Mouse (Mus musculus) B cell, adult 2 months (primary cell): ENCODE data around the gene Gpr35.

Experiments
- DNase-seq, 2 experiments: peaks; one replicate each; pipeline ENCODE4 v3.0.0; 2022

Gene Gpr35

DNA sequence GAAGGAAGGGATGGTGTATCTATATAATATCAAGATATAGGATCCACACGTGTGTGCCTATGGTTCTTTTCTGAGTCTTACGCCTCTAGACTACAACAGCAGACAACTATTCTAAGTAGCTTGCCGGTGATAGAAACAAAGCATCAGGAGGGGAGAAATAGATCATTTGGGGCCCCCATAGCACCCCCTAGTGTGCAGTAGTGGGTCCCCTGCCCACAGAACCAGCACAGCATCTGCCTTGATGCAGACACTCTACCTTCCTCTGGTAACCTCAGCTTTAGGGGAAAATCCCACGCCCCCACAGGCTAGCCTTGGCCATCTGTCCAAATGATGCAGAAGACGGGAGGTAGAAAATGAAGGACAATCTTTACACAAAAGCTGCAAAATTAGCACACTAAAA is 34.3 kb downstream of the Gpr35 start:
- peak; percentile 10 to 15 for DNase-seq

GRCm38 (mm10) chr1:92988894-92989293 is 38.2 kb downstream of the Gpr35 start:
- DNase-seq, result no peak

GRCm38 (mm10) chr1:92989891-92990290 is 39.2 kb downstream of the Gpr35 start:
- DNase-seq, result no peak

DNA sequence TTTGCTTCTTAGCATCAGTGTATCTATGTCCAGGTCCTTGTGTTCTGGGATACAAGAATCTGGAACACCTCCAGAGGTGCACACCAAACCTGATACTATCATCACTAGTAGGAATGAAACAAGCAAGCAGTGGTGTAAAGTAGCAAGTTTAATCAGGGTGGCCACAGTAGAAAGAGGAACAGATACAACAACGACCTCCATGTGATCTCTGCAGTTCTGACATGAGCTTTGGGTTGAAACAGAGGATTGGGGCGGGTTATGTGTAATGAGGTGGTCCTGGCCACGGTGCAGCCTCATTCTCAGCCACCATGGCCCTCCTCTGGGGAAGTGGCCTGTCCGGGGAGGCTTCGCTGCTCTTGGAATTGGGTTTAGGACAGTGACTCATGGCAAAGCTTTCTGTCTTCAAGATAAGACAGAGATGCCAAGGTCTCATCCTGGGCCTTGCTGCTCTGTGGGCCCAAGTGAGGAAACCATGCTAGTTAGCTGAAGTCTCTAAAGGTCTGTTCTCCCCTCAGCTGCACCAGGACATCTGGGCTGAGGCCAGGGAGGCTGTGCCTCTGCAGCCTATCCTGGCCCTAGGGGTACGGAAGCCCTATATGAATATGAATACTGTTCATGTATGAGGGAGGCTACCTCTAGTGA is 41.7 kb downstream of the Gpr35 start:
- peak; percentile 10 to 13 for DNase-seq

- DNase-seq, result no peak
These were observed 42.2 kb downstream of the Gpr35 start for GRCm38 (mm10) chr1:92992880-92993279.

DNA sequence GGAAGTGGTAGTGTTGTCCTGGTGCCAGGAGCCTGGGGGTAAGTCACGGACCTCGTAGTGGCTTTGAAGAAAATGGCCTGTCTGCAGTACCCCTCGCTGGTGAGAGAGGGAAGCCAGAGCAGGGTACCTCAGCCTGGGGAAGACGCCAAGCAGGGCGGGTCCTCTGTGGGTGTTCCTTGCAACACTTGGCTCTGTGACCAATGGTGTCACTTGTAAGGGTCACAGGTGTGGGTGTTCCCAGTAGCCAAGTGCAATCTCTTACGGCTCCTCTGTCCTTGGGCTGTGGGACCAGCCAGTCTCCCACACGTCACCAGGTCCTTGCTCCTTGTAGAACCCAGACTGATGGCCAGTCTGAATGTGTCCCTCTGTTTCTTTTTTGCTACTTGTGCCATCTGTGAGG is 55.4 kb downstream of the Gpr35 start, which contains the start of gene Aqp12:
Gene Aqp12 (plus strand): TSS at position 274 of the 400 bp plus-strand sequence.
- DNase-seq, result no peak

DNA sequence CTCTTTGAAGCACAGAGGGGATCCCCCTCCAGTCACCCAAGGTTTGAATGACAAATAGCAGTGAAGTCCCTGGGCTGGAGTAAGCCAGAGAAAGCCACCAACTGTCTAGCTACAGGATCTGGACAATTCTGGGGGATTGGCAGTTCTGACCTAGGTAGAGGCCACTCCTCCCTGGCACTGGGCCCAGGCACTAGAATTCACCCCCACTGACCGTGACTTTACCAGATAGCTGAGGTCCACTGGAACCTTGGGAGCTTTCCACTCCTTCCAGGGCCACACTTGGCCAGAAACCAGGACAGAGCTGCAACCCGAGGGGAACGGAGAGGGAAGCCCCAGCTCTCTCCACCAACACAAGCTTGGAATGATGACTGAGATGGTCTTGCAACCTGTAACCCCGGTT is 58.5 kb downstream of the Gpr35 start:
- DNase-seq, result no peak

GRCm38 (mm10) chr1:93010731-93011130 is 60.1 kb downstream of the Gpr35 start:
- DNase-seq, result peak; percentile 38 to 40

DNA sequence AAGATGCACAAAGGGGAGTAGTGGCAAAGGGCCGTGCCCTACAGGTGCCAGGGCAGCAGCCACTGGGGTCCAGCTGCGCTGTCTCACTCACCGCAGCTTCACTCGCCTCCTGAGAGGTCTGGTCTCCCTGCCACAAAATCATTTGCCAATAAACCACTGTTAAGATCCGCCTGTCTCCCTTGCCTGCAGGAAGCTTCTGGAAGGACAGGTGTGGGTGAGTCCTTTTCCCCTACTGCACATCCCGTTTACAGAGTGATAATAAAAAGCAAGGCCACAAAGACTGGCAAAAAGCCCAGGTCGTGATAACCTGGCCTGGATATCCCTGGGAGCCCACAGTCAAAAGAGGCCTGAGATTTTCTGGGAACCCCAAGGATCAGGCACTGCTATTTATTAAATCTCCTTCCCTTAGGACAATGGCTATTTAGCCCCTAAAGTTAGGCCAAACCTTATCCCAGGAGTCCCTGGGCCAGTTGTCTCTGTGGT is 61.5 kb downstream of the Gpr35 start:
- no peak for DNase-seq

GRCm38 (mm10) chr1:93013367-93013766 is 62.7 kb downstream of the Gpr35 start:
- no peak for DNase-seq

- DNase-seq, result peak; percentile 69 to 70
These were observed 63.8 kb downstream of the Gpr35 start for GRCm38 (mm10) chr1:93014460-93014859.

GRCm38 (mm10) chr1:93015136-93015535 is 64.5 kb downstream of the Gpr35 start:
- no peak for DNase-seq

DNA sequence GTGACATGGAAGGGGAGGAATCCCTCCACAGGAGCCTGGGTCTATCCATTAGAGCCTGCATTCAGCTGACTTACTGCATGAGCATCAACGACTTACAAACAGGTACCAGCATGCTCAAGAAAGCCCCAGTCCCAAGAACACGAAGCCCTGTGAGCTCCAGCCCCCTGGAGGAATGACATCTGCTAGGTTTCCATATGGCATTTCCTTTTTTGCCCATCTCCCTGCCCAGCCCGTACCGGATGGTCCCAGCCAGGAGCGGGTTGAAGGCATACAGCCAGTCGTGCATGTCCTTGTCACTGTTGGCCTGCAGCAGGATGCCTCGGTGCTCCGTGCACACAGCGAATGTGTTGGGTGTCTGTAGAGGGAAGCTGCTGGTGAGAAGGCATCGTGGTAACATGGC is 68.1 kb downstream of the Gpr35 start:
- no peak for DNase-seq

GRCm38 (mm10) chr1:93020602-93021001 is 69.9 kb downstream of the Gpr35 start:
- no peak for DNase-seq

GRCm38 (mm10) chr1:93026600-93026999 is 75.9 kb downstream of the Gpr35 start:
- DNase-seq, result no peak

DNA sequence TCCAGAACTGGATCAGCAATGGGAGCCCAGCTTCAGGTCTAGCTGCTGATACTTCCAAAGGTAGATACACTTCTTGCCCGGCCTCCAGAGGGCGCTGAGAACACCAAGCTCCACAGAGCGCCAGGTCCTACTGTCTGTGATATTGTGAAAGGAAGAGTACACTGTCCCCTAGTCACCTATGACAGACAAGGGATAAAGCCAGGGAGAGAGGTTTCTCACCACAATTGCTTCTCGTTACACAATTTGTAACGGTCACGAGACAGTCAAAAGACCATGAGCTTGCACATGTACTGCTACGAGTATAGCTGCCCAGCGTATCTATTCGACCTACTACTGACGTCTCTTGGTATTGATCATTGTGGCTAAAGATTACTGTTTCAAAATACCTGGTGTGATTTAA is 78.7 kb downstream of the Gpr35 start:
- DNase-seq, result no peak

GRCm38 (mm10) chr1:93030060-93030459 is 79.4 kb downstream of the Gpr35 start:
- DNase-seq, result no peak

GRCm38 (mm10) chr1:93031199-93031598 is 80.5 kb downstream of the Gpr35 start:
- no peak for DNase-seq

GRCm38 (mm10) chr1:93033989-93034388 is 83.3 kb downstream of the Gpr35 start:
- no peak for DNase-seq

DNA sequence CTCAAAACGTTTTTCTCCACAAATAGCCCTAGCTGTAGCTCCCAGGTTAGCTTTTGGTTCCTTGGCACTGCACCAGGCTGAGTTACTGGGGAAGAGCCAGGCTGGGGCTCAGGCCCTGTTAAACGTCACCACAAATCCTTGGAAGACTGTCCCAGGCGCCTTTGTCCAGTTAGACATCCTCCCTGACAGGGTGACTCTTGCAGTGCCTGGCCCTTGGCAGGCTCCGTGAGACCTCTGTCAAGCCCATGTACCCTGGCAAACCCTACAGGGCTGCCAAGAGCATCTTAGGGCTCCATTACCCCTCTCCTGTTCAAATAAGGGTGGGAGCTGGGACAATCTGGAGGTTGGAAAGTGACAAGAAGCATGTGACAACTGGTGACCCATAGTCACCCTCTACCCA is 85.3 kb downstream of the Gpr35 start:
- DNase-seq, result no peak
